Mouse (Mus musculus): ENCODE results near the gene Ciao1.
A peak's percentile ranks its signal among the peaks of the same experiment; 100 is the strongest.
"Not testable (repeated sequence)": the region's sequence is repeated elsewhere in the genome, so short reads cannot be mapped to it uniquely, and the experiment has no call there.

The Ciao1 gene

GRCm38 (mm10) chr2:127247592-127248333, at the start of gene Ciao1, which contains the start of gene Tmem127:
Ciao1 (minus strand) TSS chr2:127247816.
Tmem127 (plus strand) TSS chr2:127247908.
- ATAC-seq (ENCODE audit: low TSS enrichment), result peak; percentile 93

- peak; percentile 24; the same call in 1 of the 2 replicates for ATAC-seq (ENCODE audit: low TSS enrichment)
These were observed 49.6 kb upstream of the Ciao1 start for GRCm38 (mm10) chr2:127297001-127297805.

GRCm38 (mm10) chr2:127292250-127292649, 44.6 kb upstream of the Ciao1 start:
- no peak for ATAC-seq (ENCODE audit: low TSS enrichment)

GRCm38 (mm10) chr2:127278162-127278561, 30.5 kb upstream of the Ciao1 start:
- ATAC-seq (ENCODE audit: low TSS enrichment), result no peak

GRCm38 (mm10) chr2:127275551-127276320, 28.1 kb upstream of the Ciao1 start:
- ATAC-seq (ENCODE audit: low TSS enrichment), result no peak

- no peak for ATAC-seq (ENCODE audit: low TSS enrichment)
These were observed 27.0 kb upstream of the Ciao1 start for GRCm38 (mm10) chr2:127274590-127274989.

- no peak for ATAC-seq (ENCODE audit: low TSS enrichment)
These were observed 25.2 kb upstream of the Ciao1 start for GRCm38 (mm10) chr2:127272806-127273205.

GRCm38 (mm10) chr2:127272049-127272448, 24.4 kb upstream of the Ciao1 start:
- ATAC-seq (ENCODE audit: low TSS enrichment), result not testable (repeated sequence)

- no peak for ATAC-seq (ENCODE audit: low TSS enrichment)
These were observed 23.5 kb upstream of the Ciao1 start for GRCm38 (mm10) chr2:127271042-127271515.

GRCm38 (mm10) chr2:127270300-127271041, 22.9 kb upstream of the Ciao1 start:
- peak; percentile 87 for ATAC-seq (ENCODE audit: low TSS enrichment)

GRCm38 (mm10) chr2:127269491-127270299, 22.1 kb upstream of the Ciao1 start, which contains the start of gene Stard7:
Stard7 (plus strand) TSS chr2:127270218.
- peak; percentile 96 for ATAC-seq (ENCODE audit: low TSS enrichment)

GRCm38 (mm10) chr2:127267854-127268253, 20.2 kb upstream of the Ciao1 start:
- no peak for ATAC-seq (ENCODE audit: low TSS enrichment)

GRCm38 (mm10) chr2:127262480-127262879, 14.9 kb upstream of the Ciao1 start:
- ATAC-seq (ENCODE audit: low TSS enrichment), result no peak

GRCm38 (mm10) chr2:127259340-127259739, 11.7 kb upstream of the Ciao1 start:
- ATAC-seq (ENCODE audit: low TSS enrichment), result peak; percentile 56

GRCm38 (mm10) chr2:127255294-127255693, 7.7 kb upstream of the Ciao1 start:
- no peak for ATAC-seq (ENCODE audit: low TSS enrichment)

- ATAC-seq (ENCODE audit: low TSS enrichment), result no peak
These were observed 7.1 kb upstream of the Ciao1 start for GRCm38 (mm10) chr2:127254604-127255134.

- no peak for ATAC-seq (ENCODE audit: low TSS enrichment)
These were observed 5.2 kb upstream of the Ciao1 start for GRCm38 (mm10) chr2:127252787-127253186.

GRCm38 (mm10) chr2:127251880-127252527, 4.4 kb upstream of the Ciao1 start:
- no peak for ATAC-seq (ENCODE audit: low TSS enrichment)

GRCm38 (mm10) chr2:127251457-127251856, 3.8 kb upstream of the Ciao1 start:
- no peak for ATAC-seq (ENCODE audit: low TSS enrichment)
